Mouse (Mus musculus): Measurements from ENCODE around the gene Cops9. TPM values are rescaled to one million over a fixed set of nuclear protein-coding genes. Genes with fewer than 3 reads are reported as not detected.

Gene Cops9
- polyA plus RNA-seq, 1 experiment: 45.7 TPM

DNA sequence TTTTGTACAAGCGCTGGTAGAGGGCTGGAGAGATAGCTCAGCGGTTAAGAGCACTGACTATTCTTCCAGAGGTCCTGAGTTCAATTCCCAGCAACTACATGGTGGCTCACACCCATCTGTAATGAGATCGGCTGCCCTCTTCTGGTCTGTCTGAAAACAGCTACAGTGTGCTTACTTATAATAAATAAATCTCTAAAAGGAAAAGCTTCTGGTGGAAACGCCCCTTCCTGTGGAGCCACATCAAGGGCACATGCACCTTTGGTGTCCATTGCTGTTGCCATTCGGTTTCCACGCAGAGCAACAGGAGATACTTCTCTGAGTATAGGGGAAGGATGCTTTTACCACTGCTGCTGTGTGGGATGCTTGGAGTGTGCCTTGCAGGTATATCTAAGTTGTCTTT is 8.8 kb downstream of the Cops9 start:
- Histone ChIP-seq H3K4me3 (ENCODE audit: extremely low read depth, insufficient read depth, insufficient read length) (no peak overlapping the region), H3K27me3 (ENCODE audit: control insufficient read depth, insufficient read depth, low read length) (no peaks in the 10 kb centered on the region), H3K4me1 (ENCODE audit: control insufficient read depth, insufficient read depth, insufficient read length) (no peaks in the 10 kb centered on the region), H3K36me3 (ENCODE audit: control insufficient read depth, insufficient read depth, low read length) (peaks cover 18% of the 10 kb centered on the region), H3K27ac (ENCODE audit: insufficient read depth, low read length) (no peak overlapping the region)
- no peak for DNase-seq (ENCODE audit: low read depth in 1 of 2, low spot score in 2 of 2)
- TF ChIP-seq CTCF (IDR thresholded peaks at IDR 0.05; ENCODE audit: extremely low read depth, insufficient read depth, insufficient read length, insufficient replicate concordance) (no peak), POLR2A (IDR thresholded peaks at IDR 0.05; ENCODE audit: low read depth, low read length) (no peak)
- WGBS: 49% methylated on average over 6 of the region's 6 CpGs

- Histone ChIP-seq H3K27me3 (ENCODE audit: control insufficient read depth, insufficient read depth, low read length) (no peaks in the 10 kb centered on the region), H3K27ac (ENCODE audit: insufficient read depth, low read length) (no peak overlapping the region), H3K4me1 (ENCODE audit: control insufficient read depth, insufficient read depth, insufficient read length) (no peaks in the 10 kb centered on the region), H3K36me3 (ENCODE audit: control insufficient read depth, insufficient read depth, low read length) (peaks cover 12% of the 10 kb centered on the region), H3K4me3 (ENCODE audit: extremely low read depth, insufficient read depth, insufficient read length) (no peak overlapping the region)
- no peak for DNase-seq (ENCODE audit: low read depth in 1 of 2, low spot score in 2 of 2)
- 85% methylated on average over 5 of the region's 5 CpGs for WGBS
- no peak for TF ChIP-seq POLR2A (IDR thresholded peaks at IDR 0.05; ENCODE audit: low read depth, low read length)
- no peak for TF ChIP-seq CTCF (IDR thresholded peaks at IDR 0.05; ENCODE audit: extremely low read depth, insufficient read depth, insufficient read length, insufficient replicate concordance)
Observed at GRCm38 (mm10) chr1:92632196-92632595, 9.6 kb downstream of the Cops9 start.

GRCm38 (mm10) chr1:92628227-92628626 is 13.6 kb downstream of the Cops9 start:
- no peaks in the 10 kb centered on the region for H3K36me3 ChIP-seq (ENCODE audit: control insufficient read depth, insufficient read depth, low read length)
- TF ChIP-seq CTCF (IDR thresholded peaks at IDR 0.05; ENCODE audit: extremely low read depth, insufficient read depth, insufficient read length, insufficient replicate concordance) (no peak), POLR2A (IDR thresholded peaks at IDR 0.05; ENCODE audit: low read depth, low read length) (no peak)
- DNase-seq (ENCODE audit: low read depth in 1 of 2, low spot score in 2 of 2): no peak
- H3K27ac ChIP-seq (ENCODE audit: insufficient read depth, low read length): no peak overlapping the region
- WGBS: 46% methylated on average over 4 of the region's 4 CpGs
- H3K27me3 ChIP-seq (ENCODE audit: control insufficient read depth, insufficient read depth, low read length): no peaks in the 10 kb centered on the region
- H3K4me1 ChIP-seq (ENCODE audit: control insufficient read depth, insufficient read depth, insufficient read length): no peaks in the 10 kb centered on the region
- no peak overlapping the region for H3K4me3 ChIP-seq (ENCODE audit: extremely low read depth, insufficient read depth, insufficient read length)

DNA sequence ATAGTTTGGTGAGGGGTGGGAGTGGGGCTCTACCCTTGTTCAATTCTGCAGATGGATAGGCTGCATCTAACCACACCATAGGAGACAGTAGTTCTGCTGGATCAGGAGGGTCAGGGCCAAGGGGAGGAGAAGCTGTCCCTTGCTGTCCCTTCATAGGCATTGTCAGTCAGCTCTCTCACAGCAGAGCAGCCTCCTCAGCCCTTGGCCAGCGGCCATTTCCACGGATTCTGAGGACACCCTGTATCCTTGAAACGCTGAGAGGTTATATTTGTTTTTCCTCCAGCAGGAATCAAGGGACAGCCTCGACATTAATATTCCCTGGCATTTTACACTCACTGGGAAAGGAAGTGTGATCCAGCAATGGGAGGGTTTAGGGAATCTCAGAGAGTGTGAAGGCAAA is 23.4 kb downstream of the Cops9 start:
- 69% methylated on average over 4 of the region's 4 CpGs for WGBS
- no peak for DNase-seq (ENCODE audit: low read depth in 1 of 2, low spot score in 2 of 2)
- TF ChIP-seq POLR2A (IDR thresholded peaks at IDR 0.05; ENCODE audit: low read depth, low read length) (no peak), CTCF (IDR thresholded peaks at IDR 0.05; ENCODE audit: extremely low read depth, insufficient read depth, insufficient read length, insufficient replicate concordance) (no peak)

GRCm38 (mm10) chr1:92617488-92617887 is 24.3 kb downstream of the Cops9 start, which contains the start of gene Olfr12:
Gene Olfr12, plus strand, starts transcription at chr1:92617788.
- no peak for TF ChIP-seq POLR2A (IDR thresholded peaks at IDR 0.05; ENCODE audit: low read depth, low read length)
- TF ChIP-seq CTCF (IDR thresholded peaks at IDR 0.05; ENCODE audit: extremely low read depth, insufficient read depth, insufficient read length, insufficient replicate concordance): no peak
- DNase-seq (ENCODE audit: low read depth in 1 of 2, low spot score in 2 of 2): no peak
- 66% methylated on average over 2 of the region's 2 CpGs for WGBS
- Histone ChIP-seq H3K4me3 (ENCODE audit: extremely low read depth, insufficient read depth, insufficient read length) (no peak within 1 kb of the TSS), H3K27me3 (ENCODE audit: control insufficient read depth, insufficient read depth, low read length) (no peaks in the 10 kb centered on the region), H3K4me1 (ENCODE audit: control insufficient read depth, insufficient read depth, insufficient read length) (no peaks in the 10 kb centered on the region), H3K27ac (ENCODE audit: insufficient read depth, low read length) (no peak within 1 kb of the TSS), H3K36me3 (ENCODE audit: control insufficient read depth, insufficient read depth, low read length) (no peaks in the 10 kb centered on the region)

More for the DNA sequence above, 23.4 kb downstream of the Cops9 start:
- Histone ChIP-seq H3K27me3 (ENCODE audit: control insufficient read depth, insufficient read depth, low read length) (no peaks in the 10 kb centered on the region), H3K36me3 (ENCODE audit: control insufficient read depth, insufficient read depth, low read length) (no peaks in the 10 kb centered on the region), H3K4me3 (ENCODE audit: extremely low read depth, insufficient read depth, insufficient read length) (no peak overlapping the region), H3K4me1 (ENCODE audit: control insufficient read depth, insufficient read depth, insufficient read length) (no peaks in the 10 kb centered on the region), H3K27ac (ENCODE audit: insufficient read depth, low read length) (no peak overlapping the region)

DNA sequence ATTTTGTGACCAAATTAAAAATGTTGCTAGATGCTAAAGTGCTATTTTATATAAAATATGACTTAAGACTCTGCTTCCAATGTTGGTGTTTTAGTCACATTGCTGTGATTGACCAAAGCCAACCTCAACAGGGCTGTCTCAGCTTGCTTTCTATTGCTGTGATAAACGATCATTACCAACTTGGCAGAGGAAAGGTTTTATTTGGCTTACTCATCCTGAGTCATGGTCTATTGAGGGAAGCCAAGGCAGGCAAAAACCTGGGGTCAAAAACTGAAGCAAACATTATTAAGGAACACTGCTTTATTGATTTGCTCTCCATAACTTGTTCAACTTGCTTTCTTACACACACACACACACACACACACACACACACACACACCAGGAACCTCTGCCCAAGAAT is 25.7 kb downstream of the Cops9 start:
- WGBS: 36% methylated on average over 1 of the region's 1 CpGs
- DNase-seq (ENCODE audit: low read depth in 1 of 2, low spot score in 2 of 2): no peak

DNA sequence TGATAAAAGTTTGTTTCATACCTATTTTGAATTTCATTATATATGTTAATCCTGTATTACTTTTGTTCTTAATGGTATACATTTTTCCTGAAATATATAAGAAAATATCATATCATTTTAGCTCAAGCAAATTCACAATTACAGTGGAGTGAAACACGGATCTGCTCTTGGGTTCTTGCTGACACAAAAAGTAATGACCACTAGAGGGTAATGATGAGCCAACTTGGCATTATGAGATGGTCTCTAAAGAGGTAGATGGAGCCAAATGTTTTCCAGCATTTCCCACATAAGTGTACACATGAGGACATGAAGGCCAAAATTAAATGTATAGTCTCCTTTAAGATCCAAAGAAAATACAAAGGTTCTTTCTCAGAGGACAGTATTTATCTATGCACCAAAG is 27.3 kb downstream of the Cops9 start:
- H3K4me3 ChIP-seq (ENCODE audit: extremely low read depth, insufficient read depth, insufficient read length): no peak overlapping the region
- WGBS: 4% methylated on average over 1 of the region's 1 CpGs
- no peak for DNase-seq (ENCODE audit: low read depth in 1 of 2, low spot score in 2 of 2)
- no peak for TF ChIP-seq POLR2A (IDR thresholded peaks at IDR 0.05; ENCODE audit: low read depth, low read length)
- H3K27ac ChIP-seq (ENCODE audit: insufficient read depth, low read length): no peak overlapping the region
- no peaks in the 10 kb centered on the region for H3K27me3 ChIP-seq (ENCODE audit: control insufficient read depth, insufficient read depth, low read length)
- no peaks in the 10 kb centered on the region for H3K36me3 ChIP-seq (ENCODE audit: control insufficient read depth, insufficient read depth, low read length)
- no peaks in the 10 kb centered on the region for H3K4me1 ChIP-seq (ENCODE audit: control insufficient read depth, insufficient read depth, insufficient read length)

More for the DNA sequence above, 25.7 kb downstream of the Cops9 start:
- H3K27ac ChIP-seq (ENCODE audit: insufficient read depth, low read length): no peak overlapping the region
- TF ChIP-seq CTCF (IDR thresholded peaks at IDR 0.05; ENCODE audit: extremely low read depth, insufficient read depth, insufficient read length, insufficient replicate concordance) (no peak), POLR2A (IDR thresholded peaks at IDR 0.05; ENCODE audit: low read depth, low read length) (no peak)
- H3K36me3 ChIP-seq (ENCODE audit: control insufficient read depth, insufficient read depth, low read length): no peaks in the 10 kb centered on the region
- no peaks in the 10 kb centered on the region for H3K4me1 ChIP-seq (ENCODE audit: control insufficient read depth, insufficient read depth, insufficient read length)
- no peak overlapping the region for H3K4me3 ChIP-seq (ENCODE audit: extremely low read depth, insufficient read depth, insufficient read length)
- no peaks in the 10 kb centered on the region for H3K27me3 ChIP-seq (ENCODE audit: control insufficient read depth, insufficient read depth, low read length)
